Mouse (Mus musculus): ENCODE data around the gene Rcor2. TPM values are rescaled to one million over a fixed set of nuclear protein-coding genes. Genes with fewer than 3 reads are reported as not detected.

Rcor2 gene
- total RNA-seq (2021): 10 to 100 TPM; 13.4 to 14.8 TPM
- long read RNA-seq, experiment 1, partial matches to known transcripts: 4 of 7 reads
- long read RNA-seq, experiment 1, other reads (novel, unspliced or antisense): 3 of 7 reads
- long read RNA-seq, experiment 2, transcript Rcor2-201 (12 exons, 2,823 nt): major isoform, 15 of 21 reads
- long read RNA-seq, experiment 2, partial matches to known transcripts: 0 of 21 reads
- long read RNA-seq, experiment 2, other reads (novel, unspliced or antisense): 6 of 21 reads

DNA sequence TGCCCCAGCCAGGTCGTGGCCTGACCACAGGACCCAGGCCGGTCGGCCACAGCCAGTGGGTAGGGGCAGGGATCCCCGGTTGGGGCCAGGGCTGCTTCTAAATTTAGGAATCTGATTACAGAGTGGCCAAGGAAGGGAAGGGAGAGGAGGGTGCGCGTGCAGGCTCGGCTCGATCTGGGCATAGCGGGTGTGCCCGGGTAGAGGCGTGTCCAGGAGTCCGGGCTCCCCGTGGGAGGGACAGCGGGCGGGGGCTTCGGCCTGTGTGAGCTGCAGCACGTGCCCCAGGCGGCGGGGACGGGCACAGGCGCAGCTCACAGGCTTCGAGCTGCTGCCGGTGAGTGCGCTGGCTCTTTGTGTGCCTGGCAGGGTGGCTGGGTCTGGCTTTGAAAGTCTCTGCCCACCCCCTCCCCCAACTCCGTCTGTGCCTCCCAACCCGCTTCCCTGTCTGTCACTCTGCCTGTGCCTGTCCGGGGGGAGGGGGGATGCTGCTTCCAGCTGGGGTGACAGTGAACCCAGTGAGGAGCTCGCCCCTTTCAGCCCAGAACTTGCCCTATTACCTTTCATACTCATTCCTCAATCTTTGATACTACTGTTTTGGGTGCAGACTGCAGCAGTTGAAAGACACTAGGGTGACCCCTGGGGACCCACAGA is at the start of gene Rcor2:
TSS of gene Rcor2 (plus strand) at position 235 of the 651 bp plus-strand sequence.
- peak; percentile 46 to 52 for DNase-seq (ENCODE audit: low spot score in 2 of 2)

DNA sequence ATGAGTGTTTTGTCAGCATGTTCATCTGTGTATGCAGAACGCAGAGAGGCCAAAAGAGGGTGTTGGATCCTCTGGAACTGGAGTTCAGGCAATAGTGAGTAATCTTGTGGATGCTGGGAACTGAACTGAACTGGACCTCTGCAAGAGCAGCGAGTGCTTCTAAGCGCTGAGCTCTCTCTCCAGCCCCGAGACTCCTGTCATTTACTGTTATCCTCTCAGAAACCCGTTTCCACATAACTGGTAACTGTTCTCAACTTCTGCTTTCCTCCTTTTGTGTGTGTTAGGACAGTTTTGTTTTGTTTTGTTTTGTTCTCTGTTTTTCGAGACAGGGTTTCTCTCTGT is 49.2 kb upstream of the Rcor2 start:
- no peak for DNase-seq (ENCODE audit: low spot score in 2 of 2)

DNA sequence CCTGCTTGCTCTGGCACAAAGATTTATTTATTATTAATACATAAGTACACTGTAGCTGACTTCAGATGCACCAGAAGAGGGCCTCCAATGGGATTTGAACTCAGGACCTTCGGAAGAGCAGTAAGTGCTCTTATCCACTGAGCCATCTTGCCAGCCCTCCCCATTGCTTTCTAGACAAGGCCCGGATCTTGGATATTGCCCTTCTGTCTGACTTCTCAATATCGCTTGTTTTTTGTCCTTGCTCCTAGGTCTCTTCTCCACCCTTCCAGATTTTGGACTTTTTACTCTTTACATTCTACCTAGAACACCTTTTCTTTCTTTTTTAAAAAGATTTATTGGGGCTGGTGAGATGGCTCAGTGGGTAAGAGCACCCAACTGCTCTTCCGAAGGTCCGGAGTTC is 48.4 kb upstream of the Rcor2 start:
- no peak for DNase-seq (ENCODE audit: low spot score in 2 of 2)

DNA sequence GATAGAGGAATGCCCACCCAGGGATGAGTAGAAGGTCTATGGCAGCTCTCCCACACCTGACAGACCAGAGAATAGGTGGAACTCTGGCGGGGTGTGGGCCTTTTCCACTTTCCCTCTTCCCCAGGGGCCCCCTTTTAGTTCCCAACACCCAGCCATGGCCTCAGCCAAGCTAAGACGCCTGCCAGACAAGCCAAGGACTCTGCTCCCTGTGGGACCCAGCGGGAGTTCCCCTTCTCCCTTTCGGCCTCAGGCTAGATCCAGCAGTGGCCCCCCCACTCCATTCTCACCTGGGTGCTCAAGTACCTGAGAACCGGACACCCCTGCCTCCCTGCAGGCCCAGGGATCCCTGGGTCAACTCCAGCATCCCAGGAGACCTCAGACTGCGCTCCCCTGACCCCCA is 44.9 kb upstream of the Rcor2 start:
- DNase-seq (ENCODE audit: low spot score in 2 of 2): no peak

DNA sequence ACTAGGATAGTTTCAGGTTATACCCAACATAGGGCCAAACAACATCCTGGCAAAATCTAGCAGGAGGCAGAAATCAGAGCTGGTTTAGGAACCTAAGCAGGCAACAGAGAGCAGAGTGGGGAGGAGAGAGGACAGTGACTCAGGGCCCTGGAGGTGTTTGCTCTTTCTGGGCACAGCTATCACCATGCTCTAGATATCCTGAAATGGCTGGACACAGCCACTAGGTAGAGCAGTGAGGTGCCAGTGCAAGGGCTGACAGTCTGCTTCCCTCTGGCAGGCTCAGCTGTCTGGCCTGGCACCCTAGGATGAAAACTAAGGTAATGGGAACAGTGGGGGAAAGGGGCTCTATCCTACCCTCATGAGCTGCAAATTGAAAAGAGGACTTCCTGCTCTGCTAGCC is 43.6 kb upstream of the Rcor2 start:
- DNase-seq (ENCODE audit: low spot score in 2 of 2): no peak

DNA sequence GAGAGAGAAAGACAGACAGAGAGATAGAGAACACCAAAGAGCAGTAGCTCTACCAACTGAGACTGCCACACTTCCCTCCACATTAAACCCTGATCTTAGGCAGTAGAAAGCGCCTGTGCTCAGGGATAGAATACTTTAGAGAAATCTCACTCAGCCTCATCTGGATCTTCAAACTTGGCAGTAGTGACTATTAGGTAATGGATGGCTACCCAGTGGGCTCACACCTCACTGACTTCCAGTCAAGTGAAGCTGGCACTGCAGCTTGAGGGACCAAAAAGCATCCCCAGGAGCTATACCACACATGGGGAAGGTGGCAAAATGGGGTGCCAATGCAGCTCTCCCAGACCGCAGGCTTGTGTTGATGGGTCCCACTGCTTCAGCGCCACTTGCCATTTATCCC is 42.9 kb upstream of the Rcor2 start:
- no peak for DNase-seq (ENCODE audit: low spot score in 2 of 2)

DNA sequence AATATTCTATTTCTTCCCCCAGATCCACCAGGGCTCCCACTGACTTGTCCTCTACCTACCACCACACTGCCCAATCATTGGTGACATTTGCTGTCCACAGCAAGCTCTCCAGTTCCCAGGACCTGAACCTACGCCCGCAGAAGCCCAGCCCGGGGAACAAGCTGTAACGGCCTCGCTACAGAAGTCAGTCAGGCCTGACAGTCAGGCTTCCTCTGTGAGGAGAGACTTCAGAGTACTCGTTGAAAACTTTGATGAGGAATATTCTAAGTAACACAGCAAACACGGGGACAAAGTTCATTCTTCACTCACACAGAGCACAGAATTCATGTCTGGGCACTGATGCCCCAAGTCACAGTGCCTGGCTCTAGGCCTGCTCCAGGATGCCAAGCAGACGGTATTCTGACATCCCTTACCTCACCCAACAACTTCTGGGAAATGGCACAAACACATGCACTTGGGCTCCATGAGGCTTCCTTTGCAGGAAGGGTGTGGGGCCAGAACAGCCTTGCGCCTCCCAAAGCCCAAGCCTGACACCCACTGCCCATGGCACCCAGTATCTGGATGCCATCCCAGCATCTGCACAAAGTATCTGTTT is 41.9 kb upstream of the Rcor2 start:
- DNase-seq (ENCODE audit: low spot score in 2 of 2): no peak

DNA sequence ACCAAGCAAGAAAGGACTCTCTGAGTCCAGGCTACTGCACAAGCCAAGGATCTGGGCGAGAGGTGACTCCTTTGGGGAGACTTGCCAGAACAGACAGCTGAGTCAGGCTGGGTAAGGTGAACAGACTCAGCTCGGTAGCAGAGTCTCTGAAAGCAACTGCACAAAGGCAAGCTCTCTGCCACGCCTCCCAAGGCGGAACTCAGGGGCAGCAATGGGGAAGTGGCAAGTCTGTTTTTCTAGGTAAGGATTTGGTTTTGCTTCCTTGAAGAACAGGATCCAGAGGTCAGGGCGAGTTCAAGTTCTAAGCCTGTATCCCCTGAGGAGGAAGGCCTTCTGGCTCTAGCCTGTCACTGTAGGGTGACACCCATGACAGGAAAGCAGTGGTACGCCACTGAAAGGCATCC is 40.6 kb upstream of the Rcor2 start:
- DNase-seq (ENCODE audit: low spot score in 2 of 2): no peak

DNA sequence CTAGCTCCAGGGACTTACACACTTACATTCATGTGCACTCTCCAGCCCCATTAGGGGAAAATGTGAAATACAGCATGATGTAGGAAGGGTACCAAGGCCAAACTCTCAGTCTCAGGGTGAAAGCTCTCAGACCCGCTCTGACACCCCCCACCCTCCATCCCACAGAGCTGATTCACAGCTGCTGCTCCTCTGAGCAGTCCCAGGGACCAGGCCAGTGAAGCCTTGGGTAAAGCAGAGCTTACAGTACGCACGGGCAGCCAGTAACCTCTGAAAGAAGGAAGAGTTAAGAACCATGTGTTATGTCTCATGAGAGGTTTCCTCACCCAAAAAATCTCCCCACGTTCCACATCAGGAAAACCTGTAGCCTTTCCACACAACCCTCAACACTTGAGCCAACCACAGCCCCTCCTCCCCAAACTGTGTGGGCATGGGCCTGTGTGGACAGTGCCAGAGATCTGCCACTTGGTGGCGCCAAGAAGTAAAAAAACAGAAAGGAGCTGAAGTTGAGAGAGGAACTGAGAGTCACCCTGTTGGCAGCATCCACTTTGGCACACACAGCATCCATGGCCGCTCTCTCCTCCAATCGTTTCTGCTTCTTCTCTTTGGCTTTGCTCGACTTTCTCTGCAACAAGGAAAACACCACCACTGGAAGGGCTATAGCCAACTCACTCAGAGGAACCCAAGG is 32.4 kb upstream of the Rcor2 start:
- peak; percentile 35 to 68 for DNase-seq (ENCODE audit: low spot score in 2 of 2)

DNA sequence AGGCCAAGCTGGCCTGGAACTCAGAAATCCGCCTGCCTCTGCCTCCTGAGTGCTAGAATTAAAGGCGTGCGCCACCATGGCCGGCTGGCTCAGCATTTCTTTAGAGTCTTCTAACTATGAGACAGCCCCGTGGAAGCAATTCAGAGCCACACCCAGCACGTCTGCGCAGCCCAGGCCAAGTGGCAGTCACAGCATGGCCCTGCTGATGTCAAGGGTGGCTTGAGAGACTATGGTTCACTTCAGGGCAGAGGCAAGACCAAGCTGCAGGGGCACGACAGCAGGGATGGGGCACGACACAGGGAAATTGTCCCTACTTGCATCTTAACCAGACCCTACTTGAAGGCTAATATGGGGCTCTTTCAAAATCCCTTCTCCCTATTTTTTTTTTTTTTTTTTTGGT is 31.7 kb upstream of the Rcor2 start:
- no peak for DNase-seq (ENCODE audit: low spot score in 2 of 2)

DNA sequence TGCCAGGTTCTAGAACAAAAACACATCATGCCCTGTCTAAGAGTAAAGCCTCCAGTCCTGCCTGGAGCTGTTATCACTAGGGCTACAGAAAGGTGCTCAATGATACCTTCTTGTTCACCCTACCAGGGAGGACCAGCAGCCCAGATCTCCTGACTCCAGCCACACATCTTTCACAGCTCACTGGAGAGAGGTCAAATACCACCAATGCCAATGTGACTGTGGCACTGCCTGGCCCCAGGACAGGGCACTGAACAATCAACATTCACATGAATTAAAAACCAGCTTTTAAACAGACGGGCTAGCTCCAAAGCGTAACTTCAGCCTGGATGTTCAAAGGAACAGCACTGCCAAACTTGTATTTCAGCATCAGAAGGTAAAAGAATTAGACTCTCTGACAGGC is 31.1 kb upstream of the Rcor2 start:
- DNase-seq (ENCODE audit: low spot score in 2 of 2): no peak

DNA sequence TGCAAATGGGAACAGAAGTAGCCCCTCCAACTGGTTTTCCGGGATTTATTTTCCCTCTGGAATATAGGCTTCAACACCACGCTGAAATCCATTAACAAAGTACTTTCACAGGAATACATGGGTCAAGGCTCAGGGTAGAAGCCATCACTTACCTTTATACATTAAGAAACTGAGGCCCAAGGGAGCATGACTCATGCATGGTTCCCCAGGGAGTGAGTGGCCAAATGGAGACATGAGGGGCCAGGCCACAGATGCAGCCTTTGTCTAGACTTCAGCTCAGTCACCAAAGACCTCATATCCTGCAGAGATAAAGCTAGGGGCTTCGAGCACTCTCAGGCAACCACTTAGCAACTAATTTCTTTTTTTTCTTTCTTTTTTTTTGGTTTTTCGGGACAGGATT is 30.4 kb upstream of the Rcor2 start:
- DNase-seq (ENCODE audit: low spot score in 2 of 2): no peak

DNA sequence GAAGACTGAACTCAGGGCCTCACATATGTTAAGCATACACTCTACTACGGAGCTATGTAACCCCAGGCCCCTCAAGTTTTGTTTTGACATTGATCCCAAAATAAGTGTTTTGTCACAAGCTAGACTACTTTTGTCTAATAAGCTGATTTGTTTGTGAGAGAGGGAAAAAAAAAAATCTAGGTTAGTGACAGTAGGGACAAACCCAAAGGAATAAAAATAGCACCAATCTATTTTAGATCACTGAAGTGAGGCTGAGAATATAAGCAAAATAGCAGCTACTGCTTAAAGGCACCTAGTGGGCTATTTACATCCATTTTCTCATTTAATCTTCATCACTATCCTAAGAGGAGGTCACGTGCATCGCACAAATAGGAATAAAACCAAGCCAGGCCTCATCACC is 27.6 kb upstream of the Rcor2 start:
- no peak for DNase-seq (ENCODE audit: low spot score in 2 of 2)

DNA sequence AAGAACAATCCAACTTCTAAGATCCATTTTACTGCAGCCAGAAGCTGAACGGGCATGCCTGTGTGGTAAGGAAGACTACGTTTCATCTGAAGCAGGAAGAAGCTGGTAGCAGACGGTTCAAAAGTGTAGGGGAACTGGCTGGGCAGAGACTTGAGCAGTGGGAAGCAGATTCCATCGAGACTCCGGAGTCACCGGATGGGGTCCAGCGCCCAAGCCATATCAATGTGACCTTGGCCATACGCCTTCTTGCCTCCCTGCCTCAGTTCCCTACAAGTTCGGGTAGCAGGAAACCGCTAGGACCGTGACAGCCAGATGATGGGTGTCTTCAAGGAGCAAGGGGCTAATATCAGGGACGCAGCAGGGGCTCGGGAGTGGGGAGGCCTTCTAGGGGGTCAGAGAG is 26.8 kb upstream of the Rcor2 start:
- DNase-seq (ENCODE audit: low spot score in 2 of 2): no peak

DNA sequence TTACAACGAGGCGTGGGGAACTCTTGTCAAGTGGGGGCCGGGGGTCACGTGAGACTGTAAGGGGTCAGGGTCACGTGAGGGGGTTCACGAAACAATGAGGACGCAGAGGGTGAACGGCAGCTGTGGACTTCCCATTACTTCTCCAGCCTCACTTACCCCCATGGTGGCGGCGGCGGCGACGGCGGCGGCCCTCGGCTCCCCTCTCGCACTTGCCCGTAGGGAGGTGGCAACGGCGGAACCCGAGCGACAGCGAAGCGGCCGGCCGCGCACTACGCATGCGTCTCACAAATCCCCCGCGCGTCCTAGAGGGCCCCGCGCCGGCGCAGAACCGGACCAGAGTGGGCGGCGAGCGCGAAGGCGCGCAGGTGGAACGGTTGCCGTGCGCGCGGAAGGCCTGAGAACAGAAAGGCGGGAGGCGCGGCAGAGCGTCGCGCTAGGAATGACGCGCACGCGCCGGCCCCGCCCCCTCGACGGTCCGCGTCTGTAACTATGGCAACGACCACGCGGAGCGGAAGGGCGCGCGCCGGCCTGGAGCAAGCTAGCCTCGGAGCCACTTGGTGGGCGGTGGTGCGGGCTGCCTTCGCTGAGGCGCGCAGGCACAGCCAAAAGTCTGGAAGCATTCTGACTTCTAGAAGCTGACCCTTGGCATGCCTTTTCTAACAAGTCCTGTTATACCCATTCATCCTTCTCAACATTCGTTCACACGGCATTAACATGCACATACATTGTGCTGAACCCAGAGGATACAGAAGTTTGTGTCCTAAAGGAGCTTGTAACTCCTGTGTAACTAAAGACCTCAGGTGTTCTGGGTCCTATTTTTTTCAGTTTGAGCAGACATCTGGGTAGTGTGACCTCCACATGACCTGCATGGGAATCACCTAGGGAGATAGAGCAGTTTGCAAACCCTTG is 26.1 kb upstream of the Rcor2 start, which contains the start of gene Naa40:
TSS of gene Naa40 (minus strand) at position 402 of the 909 bp plus-strand sequence.
- DNase-seq (ENCODE audit: low spot score in 2 of 2): peak; percentile 80 to 82

DNA sequence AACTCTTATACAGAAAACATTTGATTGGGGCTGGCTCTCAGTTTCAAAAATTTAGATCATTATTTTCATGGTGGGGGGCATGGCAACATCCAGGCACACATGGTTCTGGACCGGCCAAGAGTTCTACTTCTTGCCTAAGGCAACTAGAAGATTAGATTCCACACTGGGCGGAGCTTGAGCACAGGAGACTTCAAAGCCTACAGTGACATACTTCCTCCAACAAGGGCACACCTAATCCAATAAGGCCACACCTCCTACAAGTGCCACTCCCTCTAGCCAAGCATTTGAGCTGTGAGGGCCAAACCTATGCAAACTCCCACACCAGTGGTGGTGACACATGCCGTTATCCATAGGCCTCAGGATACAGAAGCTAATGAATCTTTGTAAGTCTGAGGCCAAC is 21.1 kb upstream of the Rcor2 start:
- DNase-seq (ENCODE audit: low spot score in 2 of 2): no peak

DNA sequence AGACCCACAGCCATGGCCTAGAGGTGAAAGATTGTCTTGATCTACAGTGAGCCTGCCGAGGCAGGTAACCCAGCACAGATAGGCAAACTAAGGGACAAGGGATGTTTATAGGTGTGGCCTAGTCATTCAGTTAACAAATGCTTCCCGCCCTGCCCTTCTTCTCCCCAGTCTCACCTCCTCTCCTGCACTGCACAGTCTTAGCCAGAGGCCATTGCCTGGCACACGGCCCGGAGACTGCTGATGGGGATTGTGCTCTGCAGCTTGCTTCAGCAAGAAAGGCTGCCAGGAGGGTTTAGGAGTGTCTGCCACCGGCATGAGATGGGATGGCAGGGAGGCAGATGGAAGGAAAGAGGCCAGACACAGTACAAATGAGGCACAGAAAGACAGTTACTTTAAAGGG is 9.2 kb upstream of the Rcor2 start:
- DNase-seq (ENCODE audit: low spot score in 2 of 2): no peak

DNA sequence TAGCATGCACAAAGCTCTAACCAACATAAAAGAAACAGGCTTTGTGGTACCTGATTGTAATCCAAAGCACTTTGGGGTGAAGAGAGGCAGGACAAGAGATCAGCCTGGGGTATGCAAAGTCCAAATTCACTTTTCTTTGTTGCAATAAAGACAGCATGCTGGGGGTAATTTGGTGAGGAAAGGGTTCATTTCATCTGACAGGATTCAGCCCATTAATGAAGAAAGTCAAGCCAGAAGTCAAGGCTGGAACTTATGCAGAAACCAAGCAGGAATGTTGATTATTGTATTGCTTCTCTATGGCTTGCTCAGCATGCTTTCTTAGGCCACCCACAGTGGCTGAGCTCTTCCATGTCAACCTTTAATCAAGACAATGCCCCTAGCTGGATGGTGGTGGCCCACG is 5.6 kb upstream of the Rcor2 start:
- no peak for DNase-seq (ENCODE audit: low spot score in 2 of 2)

DNA sequence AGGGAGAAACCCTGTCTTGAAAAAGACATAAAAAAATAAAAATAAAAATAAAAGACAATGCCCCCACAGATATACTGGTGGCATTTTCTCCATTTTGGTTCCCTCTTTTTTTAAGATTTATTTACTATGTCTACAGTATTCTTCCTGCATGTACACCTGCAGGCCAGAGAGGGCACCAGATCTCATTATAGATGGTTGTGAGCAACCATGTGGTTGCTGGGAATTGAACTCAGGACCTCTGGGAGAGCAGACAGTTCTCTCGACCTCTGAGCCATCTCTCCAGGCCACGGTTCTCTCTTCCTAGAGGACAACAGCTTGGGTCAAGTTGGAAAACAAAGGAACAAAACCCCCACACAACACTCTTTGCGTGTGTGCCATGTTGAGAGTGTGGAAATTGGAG is 5.2 kb upstream of the Rcor2 start:
- no peak for DNase-seq (ENCODE audit: low spot score in 2 of 2)

DNA sequence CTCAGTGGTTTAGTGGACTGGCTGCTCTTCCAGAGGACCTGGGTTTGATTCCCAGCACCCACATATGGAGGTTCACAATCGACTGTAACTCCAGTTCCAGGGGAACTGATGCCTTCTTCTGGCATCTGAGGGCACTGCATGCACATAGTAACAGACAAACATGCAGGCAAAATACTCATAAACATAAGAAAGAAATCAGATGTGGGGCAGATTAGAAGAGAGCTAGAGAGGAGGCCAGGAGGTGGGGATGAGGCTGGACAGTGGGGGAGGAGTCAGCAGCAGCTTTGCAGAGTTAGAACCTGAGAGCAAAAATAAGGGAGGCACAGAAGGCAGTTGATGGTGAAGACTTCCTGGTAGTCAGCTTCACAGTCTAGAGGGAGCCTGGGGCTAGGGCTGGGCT is 4.5 kb upstream of the Rcor2 start:
- DNase-seq (ENCODE audit: low spot score in 2 of 2): no peak

DNA sequence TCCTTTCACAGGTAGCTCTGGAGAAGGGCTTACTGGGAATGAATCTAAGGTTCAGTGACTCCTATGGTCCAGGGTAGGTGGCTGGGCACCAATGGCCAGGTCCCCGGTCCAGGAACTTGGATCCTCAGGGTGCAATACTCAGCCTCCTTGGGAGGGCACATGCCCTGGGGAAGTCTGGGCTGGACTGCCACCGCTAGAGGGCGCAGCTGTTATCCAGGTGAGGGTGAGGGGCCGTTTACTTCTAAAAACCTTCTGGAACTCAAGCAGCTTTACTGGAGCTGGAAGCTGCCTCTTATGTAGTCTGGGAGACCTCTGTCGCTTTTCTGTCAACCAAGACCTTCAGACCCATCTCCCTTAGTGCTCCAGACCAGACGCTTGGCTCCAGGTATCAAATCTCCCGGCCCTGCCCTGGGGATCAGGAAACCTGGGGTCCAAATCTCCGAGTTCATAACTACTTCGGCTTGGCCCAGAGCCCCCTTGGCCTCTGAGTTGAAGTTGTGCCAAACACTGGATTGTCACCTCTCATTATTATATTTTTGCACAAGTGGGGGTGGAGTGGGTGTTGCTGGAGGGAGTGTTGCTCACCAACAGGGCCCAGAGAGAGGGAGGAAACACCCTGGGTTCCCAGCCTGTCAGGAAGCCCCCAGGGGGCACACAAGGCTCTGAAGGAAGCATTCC is 2.9 kb upstream of the Rcor2 start:
- DNase-seq (ENCODE audit: low spot score in 2 of 2): peak; percentile 49 to 72

Data from adrenal gland, postnatal 4 days (tissue).